Mouse (Mus musculus) cerebellum, adult 9-11 months (tissue): ENCODE results near the gene Loxl1.

ENCODE experiments used
- DNase-seq: peaks from one replicate; pipeline ENCODE4 v3.0.0; 2022

Gene Loxl1

GRCm38 (mm10) chr9:58248746-58249413, 64.1 kb downstream of the Loxl1 start:
- no peak for DNase-seq

- DNase-seq: peak; percentile 78
Observed at GRCm38 (mm10) chr9:58247064-58247759, 65.8 kb downstream of the Loxl1 start.

- DNase-seq: no peak
Observed at GRCm38 (mm10) chr9:58246083-58246591, 66.8 kb downstream of the Loxl1 start.

GRCm38 (mm10) chr9:58243696-58244095, 69.3 kb downstream of the Loxl1 start:
- no peak for DNase-seq

- no peak for DNase-seq
Observed at GRCm38 (mm10) chr9:58242696-58243095, 70.3 kb downstream of the Loxl1 start.

GRCm38 (mm10) chr9:58241780-58242485, 71.1 kb downstream of the Loxl1 start:
- no peak for DNase-seq
